Mouse (Mus musculus) midbrain, embryonic 15.5 days (tissue): ENCODE results near the gene Rita1. TPM values are rescaled to one million over a fixed set of nuclear protein-coding genes. Genes with fewer than 3 reads are reported as not detected.

ENCODE experiments used
- ATAC-seq: fragments of 200-750 bp; cut with Nextera tagmentation; replicated peaks from 2 replicates; pipeline ENCODE4 v1.8.0; 2017; ENCODE audit warnings: moderate TSS enrichment
- H3K27ac ChIP-seq: fragments of 300-500 bp; sonication (generic); 2 replicates; pipeline ENCODE4 v1.5.1; 2015; ENCODE audit warnings: mild to moderate bottlenecking, inconsistent platforms
- H3K27me3 ChIP-seq: fragments of 300-500 bp; sonication (generic); replicated peaks from 2 replicates; pipeline ENCODE4 v1.6.1; 2015; ENCODE audit warnings: inconsistent platforms
- H3K36me3 ChIP-seq: fragments of 300-500 bp; sonication (generic); replicated peaks from 2 replicates; pipeline ENCODE4 v1.6.1; 2015; ENCODE audit warnings: inconsistent platforms
- H3K4me1 ChIP-seq: fragments of 300-500 bp; sonication (generic); 2 replicates; pipeline ENCODE4 v1.6.1; 2015; ENCODE audit warnings: inconsistent platforms
- H3K4me2 ChIP-seq: fragments of 300-500 bp; sonication (generic); 2 replicates; pipeline ENCODE4 v1.6.1; 2015; ENCODE audit warnings: inconsistent platforms, mild to moderate bottlenecking, moderate library complexity
- H3K4me3 ChIP-seq: fragments of 300-500 bp; sonication (generic); 2 replicates; pipeline ENCODE4 v1.5.1; 2015; ENCODE audit warnings: mild to moderate bottlenecking, inconsistent platforms
- H3K9ac ChIP-seq: fragments of 300-500 bp; sonication (generic); 2 replicates; pipeline ENCODE4 v1.6.1; 2015; ENCODE audit warnings: mild to moderate bottlenecking, inconsistent platforms
- H3K9me3 ChIP-seq: fragments of 300-500 bp; sonication (generic); 2 replicates; pipeline ENCODE4 v1.6.1; 2016; ENCODE audit warnings: inconsistent platforms
- WGBS: fragments of 180-500 bp; shearing (Covaris S2); methylation state at CpG from one replicate; pipeline ENCODE4 v1.1.7; 2015; ENCODE audit warnings: mixed read lengths; 5-methylcytosine and 5-hydroxymethylcytosine counted together
- polyA plus RNA-seq: library from polyadenylated mRNA; unstranded; fragments of >200 nt; fragmentation: Nextera tagmentation; extraction: Ambion mirVana; gene quantifications from 2 replicates; pipeline ENCODE4 v1.2.1, GENCODE M21; 2015

Rita1 gene
- polyA plus RNA-seq, 1 experiment from 2014 or later: 28.3 TPM

- WGBS: 50% methylated on average over 6 of the region's 6 CpGs
- no peaks in the 10 kb centered on the region for H3K9me3 ChIP-seq
- no peak overlapping the region for H3K4me3 ChIP-seq
Measured at GRCm38 (mm10) chr5:120645851-120646250, 33.5 kb upstream of the Rita1 start.

GRCm38 (mm10) chr5:120644227-120644626 lies 31.8 kb upstream of the Rita1 start:
- H3K4me3 ChIP-seq: no peak overlapping the region
- H3K9ac ChIP-seq: no peak overlapping the region
- no peaks in the 10 kb centered on the region for H3K36me3 ChIP-seq
- no peak overlapping the region for H3K27ac ChIP-seq
- 82% methylated on average over 3 of the region's 3 CpGs for whole genome bisulfite sequencing
- H3K27me3 ChIP-seq: peaks cover 17% of the 10 kb centered on the region
- peaks cover 9% of the 10 kb centered on the region for H3K4me1 ChIP-seq
- H3K9me3 ChIP-seq: no peaks in the 10 kb centered on the region
- H3K4me2 ChIP-seq: no peak overlapping the region
- no peak for ATAC-seq

More at GRCm38 (mm10) chr5:120645851-120646250, 33.5 kb upstream of the Rita1 start:
- peaks cover 13% of the 10 kb centered on the region for H3K4me1 ChIP-seq
- no peak overlapping the region for H3K27ac ChIP-seq
- no peak for ATAC-seq
- peaks cover 33% of the 10 kb centered on the region for H3K27me3 ChIP-seq
- H3K36me3 ChIP-seq: no peaks in the 10 kb centered on the region
- H3K9ac ChIP-seq: no peak overlapping the region
- H3K4me2 ChIP-seq: no peak overlapping the region

DNA sequence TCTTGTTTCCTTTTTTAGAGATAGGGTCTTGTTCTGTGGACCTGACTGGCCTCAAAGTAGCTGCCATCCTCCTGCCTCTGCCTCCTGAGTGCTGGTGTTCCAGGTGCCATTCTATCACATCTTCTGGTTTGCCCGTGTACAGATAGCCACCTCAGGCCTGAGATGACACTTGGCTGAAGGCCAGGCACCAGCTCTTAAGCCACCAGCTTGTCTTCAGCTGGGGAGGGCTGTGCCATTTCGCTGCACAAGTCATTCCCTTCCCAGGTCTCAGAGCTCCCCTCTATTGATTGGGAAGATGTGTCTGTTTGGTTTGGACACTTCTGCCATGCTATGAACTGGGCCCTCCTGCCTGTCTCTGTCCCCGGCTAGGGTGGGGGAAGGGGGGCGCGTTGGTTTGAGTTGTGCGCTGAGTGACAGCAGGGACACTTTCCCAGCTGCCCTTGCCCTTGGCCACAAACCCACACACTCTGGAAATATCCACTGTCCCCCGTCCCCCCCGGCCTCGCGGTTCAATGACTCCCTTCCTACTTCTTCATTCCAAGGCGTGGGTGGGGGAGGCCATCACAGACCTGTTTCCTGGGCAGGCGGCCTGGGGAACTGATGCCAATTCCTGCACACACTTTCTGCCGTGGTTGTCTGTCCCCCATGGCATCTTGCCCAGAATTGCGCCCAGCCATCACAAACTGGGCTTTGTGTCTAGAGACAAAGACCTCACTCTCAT lies 31.1 kb upstream of the Rita1 start:
- 77% methylated on average over 14 of the region's 14 CpGs for WGBS
- H3K9ac ChIP-seq: no peak overlapping the region
- H3K9me3 ChIP-seq: no peaks in the 10 kb centered on the region
- H3K27ac ChIP-seq: no peak overlapping the region
- H3K4me1 ChIP-seq: peaks cover 2% of the 10 kb centered on the region
- H3K4me3 ChIP-seq: no peak overlapping the region
- H3K4me2 ChIP-seq: no peak overlapping the region
- no peak for ATAC-seq
- peaks cover 10% of the 10 kb centered on the region for H3K27me3 ChIP-seq
- no peaks in the 10 kb centered on the region for H3K36me3 ChIP-seq

- WGBS: 92% methylated on average over 7 of the region's 7 CpGs
- Histone ChIP-seq H3K36me3 (no peaks in the 10 kb centered on the region), H3K4me2 (no peak overlapping the region), H3K27ac (no peak overlapping the region), H3K4me3 (no peak overlapping the region), H3K9me3 (no peaks in the 10 kb centered on the region), H3K9ac (no peak overlapping the region), H3K4me1 (no peaks in the 10 kb centered on the region), H3K27me3 (no peaks in the 10 kb centered on the region)
- no peak for ATAC-seq
Measured at GRCm38 (mm10) chr5:120640094-120640493, 27.7 kb upstream of the Rita1 start.

DNA sequence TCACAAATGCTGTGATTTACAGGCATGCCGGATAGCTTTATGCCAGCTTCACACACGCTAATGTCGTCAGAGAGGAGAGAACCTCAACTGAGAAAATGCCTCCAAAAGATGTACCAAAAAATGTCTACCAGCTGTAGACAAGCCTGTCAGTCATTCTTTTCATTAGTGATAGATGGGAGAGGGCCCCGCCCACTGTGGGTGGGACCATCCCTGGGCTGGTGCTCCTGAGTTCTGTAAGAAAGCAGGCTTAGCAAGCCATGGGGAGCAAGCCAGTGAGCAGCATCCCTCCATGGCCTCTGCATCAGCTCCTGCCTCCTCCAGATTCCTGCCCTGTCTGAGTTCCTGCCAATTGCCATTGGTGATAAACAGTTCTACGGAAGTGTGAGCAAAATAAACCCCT lies 23.2 kb upstream of the Rita1 start:
- 85% methylated on average over 5 of the region's 5 CpGs for WGBS

GRCm38 (mm10) chr5:120634860-120635259 lies 22.5 kb upstream of the Rita1 start:
- no peak overlapping the region for H3K27ac ChIP-seq
- H3K36me3 ChIP-seq: no peaks in the 10 kb centered on the region
- H3K4me3 ChIP-seq: no peak overlapping the region
- peaks cover 8% of the 10 kb centered on the region for H3K27me3 ChIP-seq
- H3K4me2 ChIP-seq: no peak overlapping the region
- H3K9me3 ChIP-seq: no peaks in the 10 kb centered on the region
- 56% methylated on average over 5 of the region's 5 CpGs for WGBS
- H3K4me1 ChIP-seq: peaks cover 5% of the 10 kb centered on the region
- H3K9ac ChIP-seq: no peak overlapping the region
- no peak for ATAC-seq

More for the DNA sequence above, 23.2 kb upstream of the Rita1 start:
- H3K36me3 ChIP-seq: no peaks in the 10 kb centered on the region
- no peak overlapping the region for H3K9ac ChIP-seq
- 0 out of 2 replicates have a peak, but pooled peaks cover under 1% of the 10 kb centered on the region for H3K27me3 ChIP-seq
- H3K9me3 ChIP-seq: no peaks in the 10 kb centered on the region
- no peak overlapping the region for H3K4me2 ChIP-seq
- H3K4me1 ChIP-seq: peaks cover 5% of the 10 kb centered on the region
- no peak overlapping the region for H3K27ac ChIP-seq
- H3K4me3 ChIP-seq: no peak overlapping the region
- ATAC-seq: no peak

DNA sequence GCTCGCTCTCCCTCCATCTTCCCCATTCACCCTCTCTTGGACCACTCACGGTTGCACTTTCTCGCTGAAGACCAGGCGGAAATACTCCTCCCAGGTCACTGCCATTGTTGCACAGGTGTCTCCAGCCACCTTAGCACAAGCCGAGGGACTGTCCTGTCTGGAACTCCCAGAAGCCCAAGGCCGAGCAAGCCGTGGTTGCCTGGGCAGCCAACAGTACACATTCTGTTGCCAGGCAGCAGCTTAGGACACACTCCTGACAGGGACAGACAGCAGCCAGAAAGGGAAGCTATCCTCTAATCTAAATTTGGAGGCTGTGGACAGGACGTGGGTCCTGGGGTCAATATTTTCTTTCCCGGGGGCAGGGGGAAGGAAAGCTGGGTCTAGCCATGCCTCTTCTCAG lies 21.7 kb upstream of the Rita1 start, which contains the start of gene Cfap73:
TSS of gene Cfap73 (minus strand) at position 105 of the 400 bp plus-strand sequence.
- Histone ChIP-seq H3K4me3 (no peak within 1 kb of the TSS), H3K36me3 (no peaks in the 10 kb centered on the region), H3K27me3 (peaks cover 8% of the 10 kb centered on the region), H3K27ac (no peak within 1 kb of the TSS), H3K9me3 (no peaks in the 10 kb centered on the region), H3K9ac (no peak within 1 kb of the TSS), H3K4me1 (peaks cover 5% of the 10 kb centered on the region), H3K4me2 (no peak within 1 kb of the TSS)
- no peak for ATAC-seq
- 58% methylated on average over 9 of the region's 9 CpGs for WGBS

DNA sequence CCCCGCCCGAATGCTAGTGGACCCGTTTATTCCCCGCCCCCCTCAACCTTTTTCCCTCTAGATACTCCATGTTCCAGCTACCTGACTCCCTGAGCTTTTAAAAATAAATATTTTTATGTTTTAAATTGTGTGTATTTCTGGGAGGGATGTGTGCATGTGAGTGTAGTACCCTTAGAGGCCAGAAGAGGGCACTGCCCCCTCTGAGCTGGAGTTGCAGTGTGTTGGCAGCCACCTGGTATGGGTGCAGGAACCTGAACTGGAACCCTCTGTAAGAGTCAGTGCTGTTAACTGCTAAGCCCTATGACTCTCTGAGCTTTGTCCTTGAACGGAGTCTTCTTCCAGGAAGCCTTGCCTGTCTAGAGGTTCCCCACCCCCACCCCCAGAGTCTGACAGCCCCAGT lies 19.5 kb upstream of the Rita1 start:
- Histone ChIP-seq H3K36me3 (0 out of 2 replicates have a peak, but pooled peaks cover 8% of the 10 kb centered on the region), H3K27ac (no peak overlapping the region), H3K4me2 (no peak overlapping the region), H3K9me3 (no peaks in the 10 kb centered on the region), H3K4me3 (no peak overlapping the region), H3K4me1 (peaks cover 5% of the 10 kb centered on the region), H3K27me3 (peaks cover 8% of the 10 kb centered on the region), H3K9ac (no peak overlapping the region)
- WGBS: 93% methylated on average over 5 of the region's 5 CpGs
- ATAC-seq: no peak

DNA sequence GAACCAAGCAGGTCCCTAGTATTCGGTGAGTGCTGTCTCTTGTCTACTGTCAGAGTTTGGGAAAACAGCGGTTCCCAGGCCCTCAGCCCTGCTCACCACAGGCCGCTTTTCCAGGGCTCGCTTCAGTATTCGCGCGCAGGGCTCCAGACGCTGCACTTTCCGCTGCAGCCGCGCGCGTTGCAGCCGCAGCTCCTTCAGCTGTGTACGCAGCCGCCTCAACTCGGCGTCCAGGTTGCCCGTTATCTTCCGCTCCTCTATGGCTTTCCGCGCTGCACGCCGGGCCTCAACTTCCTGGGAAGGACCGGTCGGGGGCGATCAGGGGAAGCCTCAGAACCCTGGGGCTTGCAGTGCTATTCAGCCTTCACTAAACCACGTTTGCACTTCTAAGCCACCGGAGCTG lies 18.7 kb upstream of the Rita1 start:
- H3K4me2 ChIP-seq: peak overlapping the region; percentile 47
- no peaks in the 10 kb centered on the region for H3K9me3 ChIP-seq
- H3K4me3 ChIP-seq: 0 out of 2 replicates have a peak overlapping the region, but pooled peaks have one; percentile 2
- H3K27me3 ChIP-seq: peaks cover 8% of the 10 kb centered on the region
- WGBS: 6% methylated on average over 29 of the region's 29 CpGs
- peaks cover 5% of the 10 kb centered on the region for H3K4me1 ChIP-seq
- H3K36me3 ChIP-seq: 0 out of 2 replicates have a peak, but pooled peaks cover 8% of the 10 kb centered on the region
- ATAC-seq: no peak
- H3K27ac ChIP-seq: no peak overlapping the region
- H3K9ac ChIP-seq: peak overlapping the region; percentile 22; the same call in 1 of the 2 replicates

DNA sequence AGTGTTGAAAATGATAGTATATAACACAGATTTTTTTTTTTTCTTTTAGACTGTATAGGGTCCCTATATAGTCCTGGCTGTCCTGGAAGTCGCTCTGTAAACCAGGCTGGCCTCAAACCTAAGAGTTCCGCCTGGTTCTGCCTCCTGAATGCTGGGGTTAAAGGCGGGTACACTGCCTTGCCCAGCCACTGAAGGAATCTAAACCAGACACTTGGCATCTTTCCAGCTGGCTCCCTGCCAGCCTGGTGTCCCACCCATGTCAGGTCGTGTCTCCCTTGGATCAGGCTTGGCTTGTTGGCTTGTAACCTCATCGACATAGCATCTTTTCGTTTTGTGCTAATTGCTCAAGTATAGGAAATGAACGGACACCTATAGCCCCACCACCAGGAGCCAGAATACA lies 16.2 kb upstream of the Rita1 start:
- Histone ChIP-seq H3K4me2 (no peak overlapping the region), H3K36me3 (0 out of 2 replicates have a peak, but pooled peaks cover 19% of the 10 kb centered on the region), H3K9ac (no peak overlapping the region), H3K27ac (no peak overlapping the region), H3K4me1 (peaks cover 5% of the 10 kb centered on the region), H3K4me3 (no peak overlapping the region), H3K9me3 (no peaks in the 10 kb centered on the region), H3K27me3 (peaks cover 8% of the 10 kb centered on the region)
- WGBS: 58% methylated on average over 7 of the region's 7 CpGs
- ATAC-seq: no peak

- peaks cover 8% of the 10 kb centered on the region for H3K27me3 ChIP-seq
- no peak overlapping the region for H3K4me2 ChIP-seq
- H3K4me1 ChIP-seq: peaks cover 5% of the 10 kb centered on the region
- H3K9me3 ChIP-seq: no peaks in the 10 kb centered on the region
- ATAC-seq: no peak
- 0 out of 2 replicates have a peak, but pooled peaks cover 19% of the 10 kb centered on the region for H3K36me3 ChIP-seq
- H3K9ac ChIP-seq: no peak overlapping the region
- no peak overlapping the region for H3K4me3 ChIP-seq
- H3K27ac ChIP-seq: no peak overlapping the region
- 78% methylated on average over 15 of the region's 15 CpGs for WGBS
Measured at GRCm38 (mm10) chr5:120627515-120628300, 15.3 kb upstream of the Rita1 start.

- Histone ChIP-seq H3K27me3 (peaks cover 8% of the 10 kb centered on the region), H3K4me1 (peaks cover 5% of the 10 kb centered on the region), H3K9ac (no peak overlapping the region), H3K9me3 (no peaks in the 10 kb centered on the region), H3K4me2 (no peak overlapping the region), H3K36me3 (peaks cover 19% of the 10 kb centered on the region; the same call in 1 of the 2 replicates), H3K4me3 (no peak overlapping the region), H3K27ac (no peak overlapping the region)
- 34% methylated on average over 19 of the region's 19 CpGs for WGBS
- ATAC-seq: no peak
Measured at GRCm38 (mm10) chr5:120626399-120626798, 14.0 kb upstream of the Rita1 start.
